In genomic region chr7:98054461-98054860, GRCm38 (mm10) we compare ENCODE assay signal across 26 mouse cellular contexts.
"Had no signal": no experiment of that assay in that cellular context is flagged by ENCODE, and none has a peak within 500 bp of the region (broad histone marks: within the 10 kb centered on the region; RNA-seq: fewer than 3 reads in every experiment).

No protein-coding gene starts in this region.

- H3K36me3 ChIP-seq: limb, embryonic 10.5 days; limb, embryonic 12.5 days; limb, embryonic 13.5 days; limb, embryonic 15.5 days; lung, embryonic 15.5 days; midbrain, embryonic 12.5 days; midbrain, embryonic 15.5 days had no signal

- H3K9me3 ChIP-seq: limb, embryonic 10.5 days; limb, embryonic 12.5 days; limb, embryonic 13.5 days; limb, embryonic 15.5 days; liver, embryonic 12.5 days; liver, embryonic 13.5 days; liver, embryonic 15.5 days; lung, embryonic 15.5 days; megakaryocyte, embryonic 14.5 days; midbrain, embryonic 10.5 days; midbrain, embryonic 12.5 days; midbrain, embryonic 13.5 days; midbrain, embryonic 15.5 days had no signal

- H3K4me1 ChIP-seq: limb, embryonic 12.5 days; limb, embryonic 13.5 days; limb, embryonic 15.5 days; liver, embryonic 12.5 days; liver, embryonic 13.5 days; lung, embryonic 15.5 days; midbrain, embryonic 10.5 days; midbrain, embryonic 12.5 days; midbrain, embryonic 13.5 days; midbrain, embryonic 15.5 days had no signal

- H3K4me3 ChIP-seq: limb, embryonic 10.5 days; limb, embryonic 12.5 days; limb, embryonic 13.5 days; limb, embryonic 15.5 days; liver, embryonic 12.5 days; liver, embryonic 13.5 days; liver, embryonic 15.5 days; lung, embryonic 15.5 days; megakaryocyte, embryonic 14.5 days; midbrain, embryonic 10.5 days; midbrain, embryonic 12.5 days; midbrain, embryonic 13.5 days; midbrain, embryonic 15.5 days; myocyte had no signal

- H3K27me3 ChIP-seq: limb, embryonic 12.5 days; limb, embryonic 13.5 days; limb, embryonic 15.5 days; liver, embryonic 12.5 days; liver, embryonic 13.5 days; liver, embryonic 15.5 days; lung, embryonic 15.5 days; midbrain, embryonic 12.5 days; midbrain, embryonic 13.5 days; midbrain, embryonic 15.5 days had no signal

- H3K27ac ChIP-seq: limb, embryonic 10.5 days; limb, embryonic 12.5 days; limb, embryonic 13.5 days; limb, embryonic 15.5 days; liver, embryonic 12.5 days; liver, embryonic 13.5 days; liver, embryonic 14.5 days; liver, embryonic 15.5 days; lung, embryonic 15.5 days; macrophage; midbrain, embryonic 10.5 days; midbrain, embryonic 12.5 days; midbrain, embryonic 13.5 days; midbrain, embryonic 15.5 days had no signal

- DNase-seq: left cerebral cortex, postnatal 4 days; liver; liver, embryonic 13.5 days; liver, postnatal 0 days; lung, adult 18-20 months; lung, adult 2 months; lung, embryonic 14.5 days; lung, postnatal 10 days; lung, postnatal 14 days; lung, postnatal 36 days; midbrain, embryonic 14.5 days had no signal
